Mouse (Mus musculus) thymus, adult 2 months (tissue): ENCODE measurements around the gene Clk3.

Experiments used
- CTCF ChIP-seq: fragments of 200-500 bp; IDR thresholded peaks from 2 replicates; pipeline ENCODE4 v1.5.1; 2012; ENCODE audit warnings: mild to moderate bottlenecking, control low read depth, low read length, moderate library complexity, borderline replicate concordance; ENCODE audit not compliant: control insufficient read depth, poor library complexity, insufficient read depth; ENCODE audit errors: extremely low read depth
- POLR2A ChIP-seq: fragments of 200-500 bp; IDR thresholded peaks from 2 replicates; pipeline ENCODE4 v1.6.1; 2012; ENCODE audit warnings: mild to moderate bottlenecking, low read length, control low read depth, moderate library complexity; ENCODE audit not compliant: control insufficient read depth, poor library complexity, insufficient read depth; ENCODE audit errors: extremely low read depth

GRCm38 (mm10) chr9:57766431-57766830 lies 771 bp upstream of the Clk3 start:
- TF ChIP-seq CTCF (no peak), POLR2A (no peak)
